Mouse (Mus musculus): ENCODE measurements at regions not wholly inside any gene's neighbourhood (a gene's known extent, or its start where the extent isn't known, plus 50 kb on each side); places are given as distances from the start of the nearest gene placed in this dataset.
"Not testable (repeated sequence)": the region's sequence is repeated elsewhere in the genome, so short reads cannot be mapped to it uniquely, and the experiment has no call there.

DNA sequence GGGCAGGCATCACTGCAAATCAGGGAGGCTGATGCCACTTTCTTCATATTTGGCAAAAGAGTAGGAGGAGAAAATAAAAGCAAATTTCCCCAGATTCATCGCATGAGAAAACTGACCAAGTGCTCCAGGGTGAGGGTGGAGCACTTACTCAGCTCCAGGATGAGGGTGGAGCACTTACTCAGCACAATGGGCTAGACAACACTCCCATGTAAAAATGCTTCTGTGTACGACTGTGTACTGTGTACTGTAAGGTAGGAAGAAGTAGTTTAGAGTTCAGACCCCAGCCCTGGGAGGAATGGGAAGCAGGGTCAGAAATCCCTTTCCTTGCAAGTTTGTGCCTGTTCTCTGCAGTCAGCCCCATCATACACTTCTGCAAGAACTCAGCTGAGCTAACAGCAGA lies 245.3 kb upstream of the Ell2 start:
- no peaks in the 10 kb centered on the region for H3K4me1 ChIP-seq (replicated peaks; ENCODE audit: control insufficient read depth, insufficient read depth, low read length)
- H3K36me3 ChIP-seq (replicated peaks; ENCODE audit: control insufficient read depth, insufficient read depth) = no peaks in the 10 kb centered on the region
- no peak overlapping the region for H3K4me3 ChIP-seq (replicated peaks; ENCODE audit: low read length)
- ATAC-seq (ENCODE audit: low FRiP score) = no peak
- no peak overlapping the region for H3K27ac ChIP-seq
- H3K9me3 ChIP-seq (ENCODE audit: control insufficient read depth, low read length) = no peaks in the 10 kb centered on the region
- no peak overlapping the region for H3K9ac ChIP-seq
- H3K27me3 ChIP-seq (ENCODE audit: control insufficient read depth, insufficient read depth, low read length) = no peaks in the 10 kb centered on the region
- WGBS = 78% methylated on average over 2 of the region's 2 CpGs
- DNase-seq (ENCODE audit: low spot score) = no peak
- H3K4me2 ChIP-seq (replicated peaks) = no peak overlapping the region

DNA sequence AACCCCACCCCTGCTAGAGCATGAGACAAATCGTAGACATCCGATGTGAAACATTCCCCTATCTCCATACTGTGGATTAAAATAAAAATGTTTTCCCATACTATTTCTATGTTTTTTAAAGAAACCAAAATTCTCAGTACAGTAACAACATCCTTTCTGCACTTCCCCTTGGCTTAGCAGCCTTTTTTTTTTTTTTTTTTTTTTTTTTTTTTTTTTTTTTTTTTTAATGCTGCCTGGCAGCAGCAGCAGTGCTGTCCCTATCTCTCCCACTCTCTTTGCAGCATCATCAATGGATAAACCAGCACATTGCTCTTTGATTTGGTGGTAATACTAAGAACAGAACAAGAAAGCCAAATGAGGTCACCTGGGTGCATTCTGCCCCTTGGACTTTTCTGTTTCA lies 239.3 kb upstream of the Ell2 start:
- ATAC-seq (ENCODE audit: low FRiP score) (no peak), DNase-seq (ENCODE audit: low spot score) (no peak)
- Histone ChIP-seq H3K27me3 (ENCODE audit: control insufficient read depth, insufficient read depth, low read length) (no peaks in the 10 kb centered on the region), H3K4me3 (replicated peaks; ENCODE audit: low read length) (no peak overlapping the region), H3K4me2 (replicated peaks) (no peak overlapping the region), H3K27ac (no peak overlapping the region), H3K9me3 (ENCODE audit: control insufficient read depth, low read length) (no peaks in the 10 kb centered on the region), H3K36me3 (replicated peaks; ENCODE audit: control insufficient read depth, insufficient read depth) (no peaks in the 10 kb centered on the region), H3K9ac (no peak overlapping the region), H3K4me1 (replicated peaks; ENCODE audit: control insufficient read depth, insufficient read depth, low read length) (no peaks in the 10 kb centered on the region)
- 97% methylated on average over 2 of the region's 2 CpGs for WGBS

DNA sequence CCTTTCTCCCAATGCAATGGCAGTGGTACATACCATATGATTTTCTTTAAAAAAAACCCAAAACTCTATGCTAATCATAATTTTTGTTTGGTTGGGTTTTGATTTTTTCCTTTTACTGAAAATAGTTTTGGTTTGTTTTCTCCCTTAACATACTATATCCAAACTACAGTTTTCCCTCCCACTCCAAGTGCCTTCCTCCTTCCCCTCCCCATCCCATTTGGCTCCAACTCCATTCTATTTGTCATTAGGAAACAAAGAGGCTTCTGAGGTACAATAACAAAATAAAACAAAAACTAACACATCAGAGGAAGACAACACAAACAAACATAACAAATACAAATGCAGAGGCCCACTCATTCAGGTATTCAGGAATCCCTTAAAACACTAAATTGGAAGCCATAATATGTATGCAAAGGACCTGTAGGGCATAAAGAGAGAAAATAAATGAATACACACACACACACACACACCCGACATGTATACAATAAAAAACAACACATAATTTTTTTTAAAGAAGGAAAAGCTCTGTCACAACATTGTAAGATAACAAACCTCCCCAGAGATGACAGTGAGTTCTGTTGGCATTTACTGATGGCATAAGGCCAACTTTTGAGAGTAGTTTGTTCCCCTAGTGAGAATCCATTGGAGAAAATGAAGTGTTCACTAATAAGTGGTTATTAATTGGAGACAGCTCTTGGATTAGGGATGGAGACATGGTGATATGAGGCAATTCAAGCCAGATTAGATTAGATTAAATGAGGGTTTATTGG lies 230.5 kb upstream of the Ell2 start:
- Histone ChIP-seq H3K36me3 (replicated peaks; ENCODE audit: control insufficient read depth, insufficient read depth) (no peaks in the 10 kb centered on the region), H3K9me3 (ENCODE audit: control insufficient read depth, low read length) (no peaks in the 10 kb centered on the region), H3K4me2 (replicated peaks) (no peak overlapping the region), H3K4me3 (replicated peaks; ENCODE audit: low read length) (no peak overlapping the region), H3K4me1 (replicated peaks; ENCODE audit: control insufficient read depth, insufficient read depth, low read length) (no peaks in the 10 kb centered on the region), H3K9ac (no peak overlapping the region), H3K27me3 (ENCODE audit: control insufficient read depth, insufficient read depth, low read length) (no peaks in the 10 kb centered on the region), H3K27ac (no peak overlapping the region)
- 86% methylated on average over 1 of the region's 1 CpGs for WGBS
- no peak for ATAC-seq (ENCODE audit: low FRiP score)
- DNase-seq (ENCODE audit: low spot score) = no peak

DNA sequence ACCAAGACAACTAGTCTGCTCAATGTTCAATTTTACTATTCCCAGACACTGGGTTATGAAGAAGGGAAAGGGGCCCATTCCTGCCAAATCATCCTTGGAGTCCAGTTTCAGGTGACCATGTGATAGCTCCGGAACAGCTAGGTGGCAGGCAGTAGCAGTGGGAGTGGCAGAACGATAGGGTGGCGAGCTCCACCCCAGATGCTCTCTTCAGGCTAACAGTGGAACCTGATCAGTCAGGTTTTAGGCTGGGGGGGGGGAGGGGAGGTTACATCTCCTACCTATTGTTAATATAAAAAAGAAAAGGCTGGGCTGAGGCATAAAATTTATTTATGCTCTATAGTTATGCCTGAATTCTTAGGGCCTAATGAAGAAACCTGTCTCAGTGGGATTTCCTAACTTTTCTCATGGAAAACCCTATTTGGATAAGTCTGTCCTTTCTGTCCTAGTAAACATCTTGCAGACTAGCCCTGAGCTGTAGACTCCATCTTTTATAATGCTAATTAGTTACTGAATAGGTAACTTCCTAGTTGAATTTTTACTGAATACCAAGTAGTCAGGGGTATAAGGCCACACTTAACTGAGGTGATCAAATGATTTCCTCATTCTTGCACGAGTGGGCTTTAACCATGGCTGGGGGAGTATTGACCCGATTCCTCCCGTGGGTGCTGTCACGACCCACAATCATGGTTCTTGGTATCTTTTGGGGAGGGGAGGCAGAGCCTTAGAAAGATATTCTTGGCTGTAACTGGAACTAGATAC lies 223.2 kb upstream of the Ell2 start:
- not testable (repeated sequence) for H3K4me1 ChIP-seq (replicated peaks; ENCODE audit: control insufficient read depth, insufficient read depth, low read length); ATAC-seq (ENCODE audit: low FRiP score)
- 92% methylated on average over 7 of the region's 7 CpGs for WGBS

DNA sequence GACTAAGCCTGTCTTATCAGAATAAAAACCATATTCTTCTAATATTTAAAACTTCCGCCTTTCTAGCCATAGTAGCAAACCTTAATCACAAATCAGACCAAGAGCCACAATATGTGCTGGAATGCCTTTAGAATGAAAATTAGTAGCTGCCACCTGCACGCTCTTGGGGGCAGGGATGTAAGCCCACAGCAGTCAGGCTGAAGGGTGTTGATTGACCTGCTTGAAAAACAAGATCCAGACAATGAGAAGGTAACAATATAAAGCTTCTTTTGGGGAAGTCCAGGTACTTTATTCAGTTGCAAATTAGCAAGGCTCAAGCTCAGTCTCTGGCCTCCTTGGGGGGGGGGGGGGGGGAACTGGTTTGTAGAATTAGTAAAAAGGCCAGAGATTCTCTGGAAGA lies 222.3 kb upstream of the Ell2 start:
- not testable (repeated sequence) for DNase-seq (ENCODE audit: low spot score); H3K4me3 ChIP-seq (replicated peaks; ENCODE audit: low read length); H3K36me3 ChIP-seq (replicated peaks; ENCODE audit: control insufficient read depth, insufficient read depth); H3K4me2 ChIP-seq (replicated peaks); H3K27ac ChIP-seq; H3K27me3 ChIP-seq (ENCODE audit: control insufficient read depth, insufficient read depth, low read length); H3K9ac ChIP-seq; H3K4me1 ChIP-seq (replicated peaks; ENCODE audit: control insufficient read depth, insufficient read depth, low read length); ATAC-seq (ENCODE audit: low FRiP score); H3K9me3 ChIP-seq (ENCODE audit: control insufficient read depth, low read length)
- WGBS = 76% methylated on average over 2 of the region's 2 CpGs

More for the DNA sequence above, 223.2 kb upstream of the Ell2 start:
- H3K9ac ChIP-seq; H3K4me2 ChIP-seq (replicated peaks); H3K9me3 ChIP-seq (ENCODE audit: control insufficient read depth, low read length); H3K36me3 ChIP-seq (replicated peaks; ENCODE audit: control insufficient read depth, insufficient read depth); H3K27ac ChIP-seq; H3K4me3 ChIP-seq (replicated peaks; ENCODE audit: low read length); DNase-seq (ENCODE audit: low spot score); H3K27me3 ChIP-seq (ENCODE audit: control insufficient read depth, insufficient read depth, low read length): not testable (repeated sequence)

DNA sequence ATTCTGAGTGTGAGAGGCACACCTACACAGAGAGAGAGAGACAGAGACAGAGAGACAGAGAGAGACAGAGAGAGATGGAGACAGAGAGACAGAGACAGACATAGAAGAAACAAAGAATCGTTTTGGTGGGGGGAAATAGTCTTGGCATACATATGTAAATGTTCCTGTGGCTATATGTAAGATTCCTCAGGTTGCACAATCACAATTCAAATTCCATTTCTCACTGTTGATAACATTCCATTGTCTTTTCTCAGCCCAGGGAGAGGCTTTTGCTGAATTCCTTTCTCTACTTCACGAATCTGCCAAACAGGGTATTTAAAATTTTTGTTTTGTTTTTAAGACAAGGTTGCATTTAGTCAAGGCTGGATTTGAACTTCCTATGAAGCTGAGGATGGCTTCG lies 205.0 kb upstream of the Ell2 start:
- 85% methylated on average over 3 of the region's 3 CpGs for WGBS
- no peaks in the 10 kb centered on the region for H3K9me3 ChIP-seq (ENCODE audit: control insufficient read depth, low read length)
- no peaks in the 10 kb centered on the region for H3K4me1 ChIP-seq (replicated peaks; ENCODE audit: control insufficient read depth, insufficient read depth, low read length)
- no peak for ATAC-seq (ENCODE audit: low FRiP score)
- no peak overlapping the region for H3K4me2 ChIP-seq (replicated peaks)
- no peak overlapping the region for H3K27ac ChIP-seq
- H3K4me3 ChIP-seq (replicated peaks; ENCODE audit: low read length) = no peak overlapping the region
- no peak for DNase-seq (ENCODE audit: low spot score)
- no peaks in the 10 kb centered on the region for H3K27me3 ChIP-seq (ENCODE audit: control insufficient read depth, insufficient read depth, low read length)
- no peak overlapping the region for H3K9ac ChIP-seq
- no peaks in the 10 kb centered on the region for H3K36me3 ChIP-seq (replicated peaks; ENCODE audit: control insufficient read depth, insufficient read depth)

DNA sequence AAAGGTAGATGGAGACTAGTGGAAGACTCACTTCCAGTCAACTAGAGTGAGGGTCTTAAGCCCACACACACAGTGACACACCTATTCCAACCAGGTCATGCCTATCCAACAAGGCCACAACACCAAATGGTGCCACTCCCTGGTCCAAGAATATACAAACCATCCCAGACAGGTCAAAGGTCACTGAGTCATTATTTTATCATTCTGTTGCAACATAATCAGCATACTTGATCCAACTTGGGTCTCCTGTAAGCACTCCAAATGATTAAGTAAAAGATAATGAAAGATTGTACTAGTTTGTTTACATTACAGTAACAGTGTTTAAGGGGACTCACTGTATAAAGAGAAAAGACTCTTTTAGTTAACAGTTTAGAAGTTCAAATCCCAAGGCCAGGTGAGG lies 203.2 kb upstream of the Ell2 start:
- Histone ChIP-seq H3K27me3 (ENCODE audit: control insufficient read depth, insufficient read depth, low read length) (no peaks in the 10 kb centered on the region), H3K36me3 (replicated peaks; ENCODE audit: control insufficient read depth, insufficient read depth) (no peaks in the 10 kb centered on the region), H3K9me3 (ENCODE audit: control insufficient read depth, low read length) (no peaks in the 10 kb centered on the region), H3K9ac (no peak overlapping the region), H3K4me2 (replicated peaks) (no peak overlapping the region), H3K27ac (no peak overlapping the region), H3K4me1 (replicated peaks; ENCODE audit: control insufficient read depth, insufficient read depth, low read length) (no peaks in the 10 kb centered on the region), H3K4me3 (replicated peaks; ENCODE audit: low read length) (no peak overlapping the region)
- DNase-seq (ENCODE audit: low spot score) = no peak
- ATAC-seq (ENCODE audit: low FRiP score) = no peak

DNA sequence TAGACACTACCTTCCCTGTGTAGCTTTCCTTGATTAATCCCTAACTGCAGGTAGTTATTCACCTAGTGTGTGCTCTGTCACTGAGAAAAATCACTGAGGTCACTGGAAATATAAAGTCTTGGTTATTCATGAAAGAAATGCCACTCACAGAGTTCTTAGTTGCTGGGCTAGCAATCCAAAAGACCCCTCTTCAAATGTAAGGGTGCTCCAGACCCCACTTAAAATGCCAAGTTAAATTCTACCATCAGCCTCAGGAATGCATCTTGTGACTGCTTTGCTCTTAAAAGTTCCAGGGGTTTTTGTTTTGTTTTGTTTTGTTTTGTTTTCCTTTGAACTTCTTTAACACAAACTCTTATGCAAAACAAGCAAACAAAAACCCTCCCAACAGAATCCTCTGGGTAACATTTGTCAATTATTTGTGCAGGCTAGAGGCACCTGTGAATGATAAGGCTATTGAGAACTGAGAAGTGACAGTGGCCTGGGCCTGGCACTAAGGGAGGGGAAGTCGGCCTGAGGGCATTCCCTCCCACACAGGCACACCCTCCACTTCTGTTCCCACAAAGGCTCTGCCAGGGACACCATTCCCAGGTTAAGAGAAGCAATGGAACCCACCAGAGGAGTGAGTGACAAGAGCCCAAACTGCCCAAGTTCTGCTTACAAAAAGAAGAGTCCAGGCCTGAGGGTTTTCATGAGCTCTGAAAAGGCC lies 192.1 kb upstream of the Ell2 start:
- no peaks in the 10 kb centered on the region for H3K9me3 ChIP-seq (ENCODE audit: control insufficient read depth, low read length)
- DNase-seq (ENCODE audit: low spot score) = no peak
- H3K9ac ChIP-seq = no peak overlapping the region
- no peak overlapping the region for H3K4me3 ChIP-seq (replicated peaks; ENCODE audit: low read length)
- 50% methylated on average over 1 of the region's 1 CpGs for WGBS
- no peak for ATAC-seq (ENCODE audit: low FRiP score)
- H3K27ac ChIP-seq = no peak overlapping the region
- H3K4me2 ChIP-seq (replicated peaks) = no peak overlapping the region
- H3K4me1 ChIP-seq (replicated peaks; ENCODE audit: control insufficient read depth, insufficient read depth, low read length) = no peaks in the 10 kb centered on the region
- no peaks in the 10 kb centered on the region for H3K36me3 ChIP-seq (replicated peaks; ENCODE audit: control insufficient read depth, insufficient read depth)
- no peaks in the 10 kb centered on the region for H3K27me3 ChIP-seq (ENCODE audit: control insufficient read depth, insufficient read depth, low read length)

Measured in hindbrain, embryonic 14.5 days (tissue).